Mouse (Mus musculus): Measurements from ENCODE around the gene Nkap. TPM values are rescaled to one million over a fixed set of nuclear protein-coding genes. Genes with fewer than 3 reads are reported as not detected.
A peak's percentile ranks its signal among the peaks of the same experiment; 100 is the strongest.
"Not testable (repeated sequence)": the region's sequence is repeated elsewhere in the genome, so short reads cannot be mapped to it uniquely, and the experiment has no call there.

Gene Nkap
- polyA plus RNA-seq, 1 experiment from 2014 or later: 6.8 TPM

DNA sequence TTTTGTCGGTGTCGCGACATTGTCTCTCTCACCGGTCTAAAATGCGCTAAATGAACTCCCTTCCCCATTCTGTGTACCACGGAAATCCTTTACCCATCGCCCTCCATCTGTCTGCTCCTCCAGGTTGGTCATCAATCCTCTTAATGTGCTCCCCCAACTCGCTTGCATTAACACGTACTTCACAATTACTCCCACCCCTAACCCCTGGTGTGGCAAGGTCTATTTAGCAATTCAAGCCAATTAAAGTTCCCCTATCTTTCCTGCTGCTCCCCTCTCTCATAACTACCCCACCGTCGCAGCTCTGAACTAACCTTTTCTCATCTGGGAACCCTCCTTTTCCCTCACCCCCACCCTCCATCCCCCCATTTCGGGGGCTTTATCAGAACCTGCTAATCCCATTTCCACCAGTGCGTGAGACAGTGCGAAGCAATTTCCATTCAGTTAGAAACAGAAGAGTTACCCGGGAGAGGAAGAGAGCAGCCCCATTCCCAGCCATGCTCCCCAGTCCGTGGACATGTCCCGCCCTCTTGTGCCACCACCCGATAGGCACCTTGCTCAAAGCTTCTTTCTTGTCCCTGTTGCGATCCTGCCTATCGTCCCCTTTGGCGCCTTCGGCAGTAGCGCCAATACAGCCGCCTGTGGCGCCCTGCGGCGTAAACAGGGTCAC is 16.9 kb upstream of the Nkap start:
- Histone ChIP-seq H3K4me1 (replicated peaks) (peaks cover 4% of the 10 kb centered on the region), H3K9me3 (replicated peaks) (no peaks in the 10 kb centered on the region), H3K27me3 (no peaks in the 10 kb centered on the region), H3K4me3 (replicated peaks) (peak overlapping the region; percentile 68), H3K36me3 (0 out of 2 replicates have a peak, but pooled peaks cover 8% of the 10 kb centered on the region), H3K4me2 (peak overlapping the region; percentile 77), H3K27ac (peak overlapping the region; percentile 88), H3K9ac (peak overlapping the region; percentile 78)
- WGBS (ENCODE audit: insufficient replicate concordance): 9% methylated on average over 27 of the region's 27 CpGs
- DNase-seq (no peak), ATAC-seq (ENCODE audit: low read depth) (peak; percentile 88)

DNA sequence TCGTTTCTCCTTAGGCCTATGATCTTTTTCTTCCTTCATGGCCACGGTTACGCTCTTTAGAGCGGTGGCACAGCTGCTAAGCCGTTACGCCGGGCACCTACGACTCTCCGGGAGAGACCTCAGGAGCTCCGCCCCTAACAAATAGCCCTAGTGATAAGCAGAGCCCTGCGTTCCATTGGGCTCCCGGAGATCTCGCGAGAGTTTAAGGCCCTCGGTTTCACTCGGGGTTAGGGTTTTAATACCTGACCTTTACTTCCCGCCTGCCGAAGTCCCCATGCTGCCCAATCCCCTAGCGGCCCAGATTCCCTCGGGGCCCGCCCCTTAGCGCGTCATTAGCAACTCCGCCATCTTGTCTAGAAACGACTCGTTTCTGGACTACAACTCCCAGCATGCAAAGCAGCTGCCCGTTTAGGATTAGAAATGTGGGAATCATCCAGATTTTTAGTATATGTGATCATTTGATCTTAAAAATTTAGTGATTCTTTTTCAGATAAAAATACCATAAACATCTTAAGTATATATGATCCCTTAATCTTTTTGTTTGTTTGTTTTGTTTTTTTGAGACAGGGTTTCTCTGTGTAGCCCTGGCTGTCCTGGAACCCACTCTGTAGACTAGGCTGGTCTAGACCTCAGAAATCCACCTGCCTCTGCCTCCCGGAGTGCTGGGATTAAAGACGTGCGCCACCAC is 16.3 kb upstream of the Nkap start, which contains the start of gene Upf3b:
Gene Upf3b (minus strand): TSS at position 130 of the 688 bp plus-strand sequence.
- WGBS (ENCODE audit: insufficient replicate concordance): 10% methylated on average over 30 of the region's 30 CpGs
- peak within 1 kb of the TSS; percentile 68 for H3K4me3 ChIP-seq (replicated peaks)
- DNase-seq: peak; percentile 90
- H3K27ac ChIP-seq: peak within 1 kb of the TSS; percentile 88
- ATAC-seq (ENCODE audit: low read depth): peak; percentile 96
- 0 out of 2 replicates have a peak, but pooled peaks cover 8% of the 10 kb centered on the region for H3K36me3 ChIP-seq
- peaks cover 4% of the 10 kb centered on the region for H3K4me1 ChIP-seq (replicated peaks)
- H3K9ac ChIP-seq: peak within 1 kb of the TSS; percentile 78
- H3K4me2 ChIP-seq: peak within 1 kb of the TSS; percentile 77
- no peaks in the 10 kb centered on the region for H3K27me3 ChIP-seq
- no peaks in the 10 kb centered on the region for H3K9me3 ChIP-seq (replicated peaks)

DNA sequence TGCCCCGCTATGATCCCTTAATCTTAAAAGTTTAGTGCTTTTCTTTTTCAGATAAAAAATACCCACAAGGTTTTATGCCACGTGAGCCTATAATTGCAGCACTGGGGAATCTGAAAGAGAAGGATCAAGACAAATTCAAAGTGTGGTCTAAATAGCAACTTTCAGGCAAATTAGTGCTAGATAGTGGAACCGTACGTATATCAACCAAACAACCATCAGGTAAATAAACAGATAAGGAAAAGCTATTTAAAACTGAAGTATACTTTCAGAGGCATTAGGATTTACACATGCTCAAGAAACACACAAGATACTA is 15.8 kb upstream of the Nkap start:
- peak overlapping the region; percentile 51 for H3K4me2 ChIP-seq
- no peak for ATAC-seq (ENCODE audit: low read depth)

DNA sequence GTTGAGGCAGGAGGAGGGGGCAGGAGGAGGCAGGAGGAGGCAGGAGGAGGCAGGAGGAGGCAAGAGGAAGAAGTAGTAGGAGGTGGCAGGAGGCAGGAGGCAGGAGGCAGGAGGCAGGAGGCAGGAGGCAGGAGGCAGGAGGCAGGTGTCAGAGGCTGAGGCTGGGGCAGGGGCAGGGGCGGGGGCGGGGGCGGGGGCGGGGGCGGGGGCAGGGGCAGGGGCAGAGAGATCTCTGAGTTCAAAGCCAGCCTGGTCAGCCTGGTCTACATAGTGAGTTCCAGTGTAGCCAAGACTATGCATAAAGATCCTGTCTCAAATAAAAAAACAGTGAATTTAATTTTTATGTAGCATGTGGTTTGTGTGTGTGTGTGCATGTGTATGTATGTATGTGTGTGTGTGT is 9.5 kb upstream of the Nkap start:
- ATAC-seq (ENCODE audit: low read depth): no peak
- Histone ChIP-seq H3K4me1 (replicated peaks) (no peaks in the 10 kb centered on the region), H3K4me2 (no peak overlapping the region), H3K9me3 (replicated peaks) (no peaks in the 10 kb centered on the region), H3K9ac (no peak overlapping the region), H3K27me3 (no peaks in the 10 kb centered on the region), H3K27ac (no peak overlapping the region), H3K36me3 (no peaks in the 10 kb centered on the region), H3K4me3 (replicated peaks) (no peak overlapping the region)
- 5% methylated on average over 4 of the region's 5 CpGs for WGBS (ENCODE audit: insufficient replicate concordance)
- no peak for DNase-seq

More for the DNA sequence above, 15.8 kb upstream of the Nkap start:
- Histone ChIP-seq H3K36me3 (0 out of 2 replicates have a peak, but pooled peaks cover 8% of the 10 kb centered on the region), H3K27me3 (no peaks in the 10 kb centered on the region), H3K9ac (no peak overlapping the region), H3K9me3 (replicated peaks) (no peaks in the 10 kb centered on the region), H3K4me3 (replicated peaks) (peak overlapping the region; percentile 68), H3K4me1 (replicated peaks) (peaks cover 4% of the 10 kb centered on the region), H3K27ac (no peak overlapping the region)
- WGBS (ENCODE audit: insufficient replicate concordance): 61% methylated on average over 4 of the region's 4 CpGs
- no peak for DNase-seq

DNA sequence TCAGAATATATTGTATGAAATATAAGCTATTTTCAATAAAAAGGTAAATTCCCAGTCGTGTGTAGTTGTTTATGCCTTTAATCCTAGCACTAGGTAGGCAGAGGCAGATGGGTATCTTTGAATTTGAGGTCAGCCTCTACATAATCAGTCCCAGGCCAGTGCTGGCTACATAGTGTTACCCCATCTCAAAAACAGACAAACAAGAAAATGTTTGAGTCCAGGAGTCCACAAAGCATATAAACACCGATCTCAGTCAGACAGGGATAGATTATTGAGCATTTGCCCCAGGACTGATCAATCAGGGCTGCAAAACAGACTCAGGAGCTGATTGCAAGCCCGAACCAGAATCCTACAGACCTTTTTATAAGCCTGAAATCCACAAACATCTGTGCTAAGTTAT is 7.0 kb upstream of the Nkap start:
- Histone ChIP-seq H3K4me2 (no peak overlapping the region), H3K9me3 (replicated peaks) (no peaks in the 10 kb centered on the region), H3K36me3 (no peaks in the 10 kb centered on the region), H3K4me1 (replicated peaks) (no peaks in the 10 kb centered on the region), H3K9ac (no peak overlapping the region), H3K4me3 (replicated peaks) (no peak overlapping the region), H3K27ac (no peak overlapping the region), H3K27me3 (no peaks in the 10 kb centered on the region)
- no peak for ATAC-seq (ENCODE audit: low read depth)
- 46% methylated on average over 3 of the region's 3 CpGs for WGBS (ENCODE audit: insufficient replicate concordance)
- no peak for DNase-seq

DNA sequence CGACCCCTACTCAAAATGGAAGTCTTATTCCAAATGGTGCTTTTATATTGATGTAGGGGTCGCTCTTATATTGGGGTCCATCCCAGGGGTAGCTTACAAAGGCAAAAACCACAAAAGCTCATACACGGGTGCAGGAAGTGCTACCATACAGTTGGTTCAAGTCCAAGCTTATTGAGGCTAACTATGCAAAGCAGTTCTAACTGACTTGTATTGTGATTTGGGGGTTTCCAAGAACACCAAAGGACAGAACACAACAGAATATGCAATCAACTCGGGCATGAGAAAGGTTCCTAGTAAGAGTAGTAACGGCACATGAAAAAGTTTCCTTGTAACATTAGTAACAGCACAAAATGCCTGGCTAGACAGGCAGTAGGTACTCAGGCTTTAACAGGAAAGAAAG is 6.4 kb upstream of the Nkap start:
- Histone ChIP-seq H3K9ac (no peak overlapping the region), H3K9me3 (replicated peaks) (no peaks in the 10 kb centered on the region), H3K27me3 (no peaks in the 10 kb centered on the region), H3K36me3 (no peaks in the 10 kb centered on the region), H3K27ac (no peak overlapping the region), H3K4me1 (replicated peaks) (no peaks in the 10 kb centered on the region), H3K4me2 (no peak overlapping the region), H3K4me3 (replicated peaks) (no peak overlapping the region)
- ATAC-seq (ENCODE audit: low read depth): no peak
- WGBS (ENCODE audit: insufficient replicate concordance): 57% methylated on average over 5 of the region's 5 CpGs
- DNase-seq: no peak

DNA sequence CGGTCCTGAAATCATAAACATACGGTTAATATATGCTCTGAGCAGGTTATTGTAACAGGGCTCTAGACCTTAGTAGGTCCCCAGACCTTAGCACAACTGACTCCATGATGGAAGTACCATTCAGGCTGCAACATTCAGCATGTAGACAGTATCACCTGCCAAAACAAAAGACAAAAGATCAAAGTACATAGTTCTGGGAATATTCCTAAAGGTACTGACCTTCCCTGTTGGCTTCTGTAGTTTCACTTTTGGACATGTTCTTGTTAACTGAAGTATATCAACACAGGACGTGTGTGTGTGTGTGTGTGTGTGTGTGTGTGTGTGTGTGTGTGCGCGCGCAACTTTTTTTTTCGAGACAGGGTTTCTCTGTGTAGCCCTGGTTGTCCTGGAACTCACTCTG is 1.1 kb upstream of the Nkap start:
- H3K9ac ChIP-seq: no peak overlapping the region
- H3K4me2 ChIP-seq: no peak overlapping the region
- peaks cover 13% of the 10 kb centered on the region for H3K4me1 ChIP-seq (replicated peaks)
- DNase-seq (no peak), ATAC-seq (ENCODE audit: low read depth) (no peak)
- no peaks in the 10 kb centered on the region for H3K27me3 ChIP-seq
- WGBS (ENCODE audit: insufficient replicate concordance): 93% methylated on average over 7 of the region's 7 CpGs
- no peaks in the 10 kb centered on the region for H3K36me3 ChIP-seq
- H3K4me3 ChIP-seq (replicated peaks): no peak overlapping the region
- no peaks in the 10 kb centered on the region for H3K9me3 ChIP-seq (replicated peaks)
- no peak overlapping the region for H3K27ac ChIP-seq

DNA sequence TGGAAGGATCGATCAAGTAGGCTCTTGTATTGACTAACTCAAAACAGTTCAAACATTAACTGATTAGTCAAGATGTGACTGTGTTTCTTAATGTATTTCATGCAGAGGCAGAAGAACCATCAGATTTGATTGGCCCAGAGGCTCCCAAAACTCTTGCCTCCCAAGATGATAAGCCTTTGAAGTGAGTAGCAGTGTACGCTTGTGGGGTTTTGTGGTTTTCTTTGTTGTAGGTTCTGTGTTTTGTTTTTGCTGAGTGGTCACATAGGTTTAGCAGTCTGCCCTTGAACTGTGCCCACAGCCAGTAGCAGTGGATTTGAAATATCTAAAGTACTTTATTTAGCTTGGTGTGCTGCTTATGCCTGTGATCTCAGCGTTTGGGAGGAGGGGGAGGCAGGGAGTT is 15.1 kb downstream of the Nkap start:
- Histone ChIP-seq H3K4me2 (no peak overlapping the region), H3K9me3 (replicated peaks) (no peaks in the 10 kb centered on the region), H3K9ac (no peak overlapping the region), H3K27me3 (no peaks in the 10 kb centered on the region), H3K36me3 (peaks cover 39% of the 10 kb centered on the region), H3K4me1 (replicated peaks) (no peaks in the 10 kb centered on the region), H3K4me3 (replicated peaks) (no peak overlapping the region), H3K27ac (no peak overlapping the region)
- WGBS (ENCODE audit: insufficient replicate concordance): 71% methylated on average over 3 of the region's 3 CpGs
- no peak for ATAC-seq (ENCODE audit: low read depth)
- no peak for DNase-seq

DNA sequence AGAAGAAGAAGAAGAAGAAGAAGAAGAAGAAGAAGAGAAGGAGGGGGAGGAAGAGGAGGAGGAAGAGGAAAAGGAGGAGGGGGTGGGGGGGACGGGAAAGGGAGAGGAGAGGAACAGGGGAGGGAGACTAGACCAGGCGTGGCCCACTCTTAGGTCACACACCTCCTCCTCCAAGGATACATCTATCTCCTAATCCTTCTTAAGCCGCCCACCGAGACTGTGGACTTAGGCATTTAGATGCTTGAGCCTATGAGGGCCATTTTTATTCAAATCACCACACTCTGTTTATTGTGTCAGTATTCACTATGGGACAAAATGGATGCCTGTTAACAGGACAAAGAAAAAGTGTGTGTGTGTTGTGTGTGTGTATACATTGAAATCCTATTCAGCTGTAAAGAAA is 17.9 kb downstream of the Nkap start:
- H3K27me3 ChIP-seq; H3K9ac ChIP-seq; DNase-seq; H3K9me3 ChIP-seq (replicated peaks); H3K27ac ChIP-seq; H3K4me1 ChIP-seq (replicated peaks); H3K4me2 ChIP-seq; H3K4me3 ChIP-seq (replicated peaks); ATAC-seq (ENCODE audit: low read depth): not testable (repeated sequence)
- WGBS (ENCODE audit: insufficient replicate concordance): no CpG with 5 or more reads among the region's 4 CpGs
- H3K36me3 ChIP-seq: peaks cover 26% of the 10 kb centered on the region; the same call in 1 of the 2 replicates

DNA sequence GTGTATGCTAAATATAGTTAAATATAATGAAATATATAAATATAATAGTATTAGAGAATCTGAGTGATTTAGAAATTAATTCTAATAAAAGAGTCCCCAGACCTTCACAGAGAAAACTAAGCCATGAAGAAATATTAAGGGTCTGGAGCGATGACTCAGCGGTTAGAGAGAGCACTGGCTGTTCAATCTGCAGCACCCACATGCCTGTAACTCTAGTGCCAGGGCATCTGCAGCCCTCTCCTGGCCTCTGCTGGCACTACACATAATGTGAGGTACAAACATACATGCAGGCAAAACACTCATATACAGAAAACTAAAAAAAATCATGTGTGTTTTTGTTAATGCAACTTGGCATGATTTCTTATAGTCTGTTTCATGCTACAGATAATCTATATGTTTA is 18.4 kb downstream of the Nkap start:
- Histone ChIP-seq H3K9ac (no peak overlapping the region), H3K27ac (no peak overlapping the region), H3K4me3 (replicated peaks) (no peak overlapping the region), H3K36me3 (peaks cover 26% of the 10 kb centered on the region; the same call in 1 of the 2 replicates), H3K4me2 (no peak overlapping the region), H3K4me1 (replicated peaks) (no peaks in the 10 kb centered on the region), H3K9me3 (replicated peaks) (no peaks in the 10 kb centered on the region), H3K27me3 (no peaks in the 10 kb centered on the region)
- no peak for ATAC-seq (ENCODE audit: low read depth)
- 80% methylated on average over 2 of the region's 2 CpGs for WGBS (ENCODE audit: insufficient replicate concordance)
- DNase-seq: peak; percentile 20

DNA sequence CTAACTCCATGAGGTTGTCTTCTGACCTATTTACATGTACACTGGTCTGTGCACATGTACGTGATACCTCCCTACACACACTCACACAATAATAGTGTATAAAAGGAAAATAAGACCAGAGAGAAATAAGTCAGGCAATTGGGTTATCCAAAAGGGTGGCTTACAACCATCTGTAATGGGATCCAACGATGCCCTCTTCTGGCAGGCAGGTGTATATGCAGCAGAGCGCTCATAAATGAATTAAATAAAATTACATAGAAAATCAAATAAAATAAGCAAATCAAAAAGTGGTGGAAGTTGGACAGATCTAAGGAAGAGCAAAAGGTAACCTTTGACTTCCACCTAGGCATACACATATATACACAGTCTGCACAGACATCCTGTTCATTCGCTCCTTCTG is 31.2 kb downstream of the Nkap start:
- no peak overlapping the region for H3K27ac ChIP-seq
- WGBS (ENCODE audit: insufficient replicate concordance): 48% methylated on average over 4 of the region's 4 CpGs
- no peak for ATAC-seq (ENCODE audit: low read depth)
- no peak overlapping the region for H3K9ac ChIP-seq
- H3K36me3 ChIP-seq: peaks cover 7% of the 10 kb centered on the region; the same call in 1 of the 2 replicates
- no peak for DNase-seq
- no peaks in the 10 kb centered on the region for H3K9me3 ChIP-seq (replicated peaks)
- no peak overlapping the region for H3K4me3 ChIP-seq (replicated peaks)
- no peaks in the 10 kb centered on the region for H3K4me1 ChIP-seq (replicated peaks)
- no peaks in the 10 kb centered on the region for H3K27me3 ChIP-seq
- H3K4me2 ChIP-seq: no peak overlapping the region

DNA sequence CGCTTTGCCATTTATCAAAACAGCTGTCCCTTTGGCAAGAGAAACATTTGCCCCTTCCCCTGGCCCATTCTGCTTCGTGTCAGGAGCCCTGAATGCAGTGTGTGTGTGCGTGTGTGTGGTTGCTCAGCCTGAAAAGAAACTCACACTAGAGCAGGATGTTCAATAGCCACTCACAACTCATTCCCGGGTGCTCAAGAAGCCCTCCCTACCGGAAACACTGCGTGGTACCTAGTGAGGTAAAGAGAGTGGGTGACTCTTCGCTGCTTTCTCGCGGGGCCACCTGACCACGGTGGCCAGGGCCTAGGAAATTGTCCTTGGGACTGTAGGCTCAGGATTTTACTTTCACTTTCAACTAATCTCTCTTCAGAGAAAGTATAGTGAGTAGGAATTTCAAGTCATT is 34.6 kb downstream of the Nkap start:
- ATAC-seq (ENCODE audit: low read depth) (no peak), DNase-seq (no peak)
- Histone ChIP-seq H3K36me3 (no peaks in the 10 kb centered on the region), H3K27ac (no peak overlapping the region), H3K9me3 (replicated peaks) (no peaks in the 10 kb centered on the region), H3K4me2 (no peak overlapping the region), H3K9ac (no peak overlapping the region), H3K4me3 (replicated peaks) (no peak overlapping the region), H3K27me3 (no peaks in the 10 kb centered on the region), H3K4me1 (replicated peaks) (no peaks in the 10 kb centered on the region)
- WGBS (ENCODE audit: insufficient replicate concordance): 68% methylated on average over 10 of the region's 10 CpGs

Measured in liver, embryonic 13.5 days (tissue).